Mouse (Mus musculus): Measurements from ENCODE around the gene Tmem129.
A peak's percentile ranks its signal among the peaks of the same experiment; 100 is the strongest.

Gene Tmem129

GRCm38 (mm10) chr5:33637606-33638350 lies 20.4 kb downstream of the Tmem129 start:
- no peak for DNase-seq (ENCODE audit: low spot score)

GRCm38 (mm10) chr5:33635361-33635760 lies 22.9 kb downstream of the Tmem129 start:
- DNase-seq (ENCODE audit: low spot score): no peak

DNA sequence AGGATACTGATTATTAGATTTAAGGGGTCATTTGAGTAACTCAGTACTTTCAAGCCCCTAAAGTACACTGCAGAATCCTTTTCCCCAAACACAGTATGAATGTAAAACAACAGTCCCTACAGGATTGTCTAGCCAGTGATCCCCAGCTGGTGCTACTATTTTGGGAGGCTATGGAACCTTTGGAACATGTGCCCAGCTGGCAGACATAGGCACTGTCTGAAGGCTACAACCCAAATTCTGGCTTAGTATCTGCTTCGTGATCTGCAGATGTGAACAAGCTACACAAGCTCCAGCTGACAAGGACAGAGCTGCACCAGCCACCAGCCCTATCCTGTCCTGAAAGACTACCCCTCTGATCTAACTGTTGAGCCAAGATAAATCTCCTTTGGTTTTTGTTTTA lies 25.7 kb downstream of the Tmem129 start:
- no peak for DNase-seq (ENCODE audit: low spot score)

- DNase-seq (ENCODE audit: low spot score): no peak
These were observed 27.6 kb downstream of the Tmem129 start for GRCm38 (mm10) chr5:33630615-33631014.

GRCm38 (mm10) chr5:33630061-33630460 lies 28.2 kb downstream of the Tmem129 start:
- peak; percentile 33 for DNase-seq (ENCODE audit: low spot score)

- peak; percentile 100 for DNase-seq (ENCODE audit: low spot score)
These were observed 28.8 kb downstream of the Tmem129 start, which contains the start of the genes Fam53a and Gm9903 for GRCm38 (mm10) chr5:33629301-33629987. Fam53a (minus strand) TSS chr5:33629635. Gm9903 (plus strand) TSS chr5:33629925.

GRCm38 (mm10) chr5:33628820-33629300 lies 29.4 kb downstream of the Tmem129 start:
- no peak for DNase-seq (ENCODE audit: low spot score)

GRCm38 (mm10) chr5:33627968-33628367 lies 30.2 kb downstream of the Tmem129 start:
- no peak for DNase-seq (ENCODE audit: low spot score)

- peak; percentile 22 for DNase-seq (ENCODE audit: low spot score)
These were observed 34.5 kb downstream of the Tmem129 start for GRCm38 (mm10) chr5:33623766-33624165.

DNA sequence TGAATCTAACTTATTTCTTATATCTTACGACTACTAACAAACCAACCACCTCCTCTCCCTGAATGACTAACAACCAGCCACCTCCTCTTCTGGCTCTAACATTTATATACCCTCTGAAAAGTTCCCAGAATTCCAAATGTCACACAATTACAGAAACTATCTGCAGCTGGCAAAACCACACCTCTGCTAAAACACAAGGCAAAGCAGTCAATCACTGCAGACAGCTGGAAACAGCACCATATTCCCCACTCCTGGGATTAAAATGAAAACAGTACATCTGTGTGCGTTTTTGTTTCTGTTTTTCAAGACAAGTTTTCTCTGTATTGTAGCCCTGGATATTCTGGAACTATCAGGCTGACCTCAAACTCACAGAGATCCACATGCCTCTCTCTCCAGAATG lies 35.5 kb downstream of the Tmem129 start:
- DNase-seq (ENCODE audit: low spot score): no peak

- DNase-seq (ENCODE audit: low spot score): no peak
These were observed 43.8 kb downstream of the Tmem129 start for GRCm38 (mm10) chr5:33614391-33614790.

DNA sequence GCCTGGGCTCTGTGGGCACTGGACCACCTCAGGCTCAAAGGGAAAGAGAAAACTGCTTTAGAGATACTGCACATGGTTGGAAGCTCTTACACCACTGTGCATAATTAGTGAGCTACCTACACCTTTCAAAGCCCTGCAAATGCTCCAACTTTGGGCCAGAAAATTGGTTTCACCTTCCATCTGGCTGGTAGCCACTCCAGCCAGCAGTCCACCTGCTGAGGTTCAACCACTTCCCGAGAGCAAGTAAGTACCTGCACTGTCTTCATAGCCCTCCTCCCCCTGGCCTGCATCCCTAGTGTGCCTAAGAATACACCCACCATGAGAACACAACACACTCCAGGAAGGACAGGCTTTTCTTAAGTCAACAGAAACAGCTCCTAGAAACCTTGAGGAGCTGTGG lies 46.4 kb downstream of the Tmem129 start:
- DNase-seq (ENCODE audit: low spot score): no peak

DNA sequence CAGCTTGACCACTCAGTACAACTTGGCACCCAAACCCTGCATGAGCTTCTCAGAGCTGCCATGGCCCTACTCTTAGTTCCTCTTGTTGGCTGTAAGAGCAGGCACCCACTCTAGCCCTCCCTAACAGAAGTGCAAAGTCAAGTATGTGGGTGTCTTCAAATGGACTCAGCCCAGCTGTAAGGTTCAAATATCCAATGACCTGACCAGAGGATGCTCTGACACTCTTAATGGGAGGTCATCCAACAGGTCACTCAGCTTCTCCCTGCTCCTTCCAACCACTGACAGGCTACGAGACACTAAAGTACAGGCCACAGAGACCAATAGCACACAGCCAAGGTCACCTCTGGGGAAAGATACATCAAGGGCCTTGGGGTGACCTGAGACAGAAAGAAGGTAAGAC lies 49.0 kb downstream of the Tmem129 start:
- no peak for DNase-seq (ENCODE audit: low spot score)

DNA sequence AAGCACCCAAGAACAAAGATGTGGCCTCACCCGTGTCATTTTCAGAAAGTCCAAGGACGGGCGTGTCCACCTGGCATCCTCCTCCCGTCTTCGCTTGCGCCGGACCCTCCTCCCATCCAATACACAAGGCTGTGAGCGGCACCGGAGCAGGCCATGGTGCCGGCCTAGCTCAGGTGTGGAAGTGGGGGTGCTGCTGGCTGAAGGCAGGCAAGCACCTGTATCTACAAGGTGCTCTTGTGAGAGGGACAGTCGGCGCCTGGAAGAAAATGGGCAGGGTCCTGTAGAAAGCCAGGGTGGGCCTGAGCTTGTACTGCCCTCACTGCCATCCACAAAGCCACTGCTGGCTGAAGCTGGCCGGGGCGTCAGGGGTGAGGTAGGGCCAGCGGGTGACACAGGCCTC lies 50.8 kb downstream of the Tmem129 start:
- DNase-seq (ENCODE audit: low spot score): no peak

DNA sequence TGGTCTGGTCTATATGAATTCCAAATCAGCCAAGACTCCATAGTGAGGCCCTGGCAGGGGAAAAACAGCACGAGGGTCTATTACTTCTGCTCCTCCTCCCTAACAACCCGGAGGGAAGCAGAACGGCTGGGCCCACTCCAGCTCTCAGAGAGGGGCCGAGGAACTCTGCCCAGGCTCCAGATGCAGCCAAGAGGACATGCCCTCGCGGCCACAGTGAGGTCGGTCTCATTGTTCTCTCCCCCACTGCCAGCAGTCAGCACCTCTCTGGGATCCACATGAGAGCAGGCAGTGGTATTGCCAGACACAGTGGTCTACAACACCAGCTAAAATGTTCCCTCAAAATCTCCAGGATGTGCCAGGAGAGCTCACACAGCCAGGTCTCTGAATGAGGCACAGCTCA lies 51.6 kb downstream of the Tmem129 start:
- DNase-seq (ENCODE audit: low spot score): no peak

DNA sequence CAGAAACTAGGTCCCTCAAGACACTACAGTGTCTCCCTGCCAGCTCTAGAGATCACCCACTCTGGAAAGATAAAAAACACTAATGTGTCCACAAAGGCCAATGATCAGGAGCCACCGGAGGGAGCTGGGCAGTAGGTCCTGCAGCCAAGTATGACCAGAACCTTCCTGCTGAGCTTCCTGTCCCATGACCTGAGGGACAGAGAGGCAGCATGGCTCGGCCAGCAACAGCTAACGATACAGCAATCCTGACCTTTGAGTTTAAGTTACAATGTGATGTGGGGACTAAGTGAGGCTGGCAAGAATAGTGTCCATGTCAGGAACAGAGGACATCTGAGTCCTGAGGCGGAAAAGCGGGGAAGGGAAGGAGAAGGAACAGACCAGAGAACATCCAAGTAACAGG lies 52.9 kb downstream of the Tmem129 start:
- no peak for DNase-seq (ENCODE audit: low spot score)
